Mouse (Mus musculus): Measurements from ENCODE around the gene Crybb3.
"Not testable (repeated sequence)": the region's sequence is repeated elsewhere in the genome, so short reads cannot be mapped to it uniquely, and the experiment has no call there.

Crybb3 gene

GRCm38 (mm10) chr5:113081439-113081838 lies at the start of gene Crybb3:
Gene Crybb3 (minus strand): TSS chr5:113081584.
- peak; percentile 87 to 91 for DNase-seq

- no peak for DNase-seq
These were observed 47.0 kb upstream of the Crybb3 start for GRCm38 (mm10) chr5:113128426-113128825.

GRCm38 (mm10) chr5:113126476-113126875 lies 45.1 kb upstream of the Crybb3 start:
- DNase-seq, result no peak

GRCm38 (mm10) chr5:113123693-113124092 lies 42.3 kb upstream of the Crybb3 start:
- DNase-seq, result no peak

- DNase-seq, result no peak
These were observed 41.1 kb upstream of the Crybb3 start for GRCm38 (mm10) chr5:113122326-113123054.

GRCm38 (mm10) chr5:113121591-113121875 lies 40.1 kb upstream of the Crybb3 start:
- no peak for DNase-seq

GRCm38 (mm10) chr5:113120741-113121590 lies 39.6 kb upstream of the Crybb3 start:
- DNase-seq, result no peak

GRCm38 (mm10) chr5:113119861-113120465 lies 38.6 kb upstream of the Crybb3 start:
- no peak for DNase-seq

GRCm38 (mm10) chr5:113119291-113119690 lies 37.9 kb upstream of the Crybb3 start:
- no peak for DNase-seq

- no peak for DNase-seq
These were observed 37.3 kb upstream of the Crybb3 start for GRCm38 (mm10) chr5:113118695-113119094.

- DNase-seq, result no peak
These were observed 36.0 kb upstream of the Crybb3 start for GRCm38 (mm10) chr5:113117361-113117760.

GRCm38 (mm10) chr5:113115896-113116295 lies 34.5 kb upstream of the Crybb3 start:
- no peak for DNase-seq

GRCm38 (mm10) chr5:113114264-113115225 lies 33.2 kb upstream of the Crybb3 start:
- no peak for DNase-seq

- DNase-seq, result no peak
These were observed 31.7 kb upstream of the Crybb3 start for GRCm38 (mm10) chr5:113113120-113113519.

- no peak for DNase-seq
These were observed 30.0 kb upstream of the Crybb3 start for GRCm38 (mm10) chr5:113111336-113111735.

GRCm38 (mm10) chr5:113110929-113111328 lies 29.5 kb upstream of the Crybb3 start:
- DNase-seq, result no peak

- DNase-seq, result not testable (repeated sequence)
These were observed 28.3 kb upstream of the Crybb3 start for GRCm38 (mm10) chr5:113109651-113110050.

- DNase-seq, result no peak
These were observed 26.9 kb upstream of the Crybb3 start for GRCm38 (mm10) chr5:113108165-113108764.

- no peak for DNase-seq
These were observed 26.3 kb upstream of the Crybb3 start for GRCm38 (mm10) chr5:113107709-113108108.

GRCm38 (mm10) chr5:113106594-113106993 lies 25.2 kb upstream of the Crybb3 start:
- DNase-seq, result no peak

GRCm38 (mm10) chr5:113105481-113105880 lies 24.1 kb upstream of the Crybb3 start:
- DNase-seq, result no peak

GRCm38 (mm10) chr5:113105035-113105434 lies 23.7 kb upstream of the Crybb3 start:
- no peak for DNase-seq

Data from cerebellum, adult 18-20 months (tissue).